Mouse (Mus musculus) embryonic fibroblast, embryonic 13.5 days (primary cell): ENCODE data around the gene Slc6a21. TPM values are rescaled to one million over a fixed set of nuclear protein-coding genes. Genes with fewer than 3 reads are reported as not detected.
"Not testable (repeated sequence)": the region's sequence is repeated elsewhere in the genome, so short reads cannot be mapped to it uniquely, and the experiment has no call there.

Experiments used
- H3K27ac ChIP-seq: 2 replicates; pipeline ENCODE4 v1.5.1; 2012; ENCODE audit warnings: low read length, control low read depth, inconsistent platforms; ENCODE audit not compliant: insufficient read depth
- H3K4me1 ChIP-seq: 2 replicates; pipeline ENCODE4 v1.6.1; 2011; ENCODE audit warnings: low read length; ENCODE audit not compliant: control insufficient read depth, insufficient read depth
- H3K4me3 ChIP-seq: 2 replicates; pipeline ENCODE4 v1.5.1; 2011; ENCODE audit warnings: mild to moderate bottlenecking, control low read depth, low read length; ENCODE audit not compliant: insufficient read depth
- CTCF ChIP-seq: IDR thresholded peaks from 2 replicates; pipeline ENCODE4 v1.5.1; 2011; ENCODE audit warnings: mild to moderate bottlenecking, control low read depth, low read length, moderate library complexity, borderline replicate concordance; ENCODE audit not compliant: insufficient read depth
- POLR2A ChIP-seq: IDR thresholded peaks from 2 replicates; pipeline ENCODE4 v1.6.1; 2011; ENCODE audit warnings: low read depth, mild to moderate bottlenecking, control low read depth, low read length, moderate library complexity
- polyA plus RNA-seq: library from polyadenylated mRNA; stranded (reverse); fragments of >200 nt; gene quantifications from 2 replicates; pipeline ENCODE4 v1.2.4, GENCODE M21; 2011; ENCODE audit warnings: low read depth; ENCODE audit not compliant: missing spikeins, insufficient read length

The Slc6a21 gene
- polyA plus RNA-seq, 1 experiment: not detected

DNA sequence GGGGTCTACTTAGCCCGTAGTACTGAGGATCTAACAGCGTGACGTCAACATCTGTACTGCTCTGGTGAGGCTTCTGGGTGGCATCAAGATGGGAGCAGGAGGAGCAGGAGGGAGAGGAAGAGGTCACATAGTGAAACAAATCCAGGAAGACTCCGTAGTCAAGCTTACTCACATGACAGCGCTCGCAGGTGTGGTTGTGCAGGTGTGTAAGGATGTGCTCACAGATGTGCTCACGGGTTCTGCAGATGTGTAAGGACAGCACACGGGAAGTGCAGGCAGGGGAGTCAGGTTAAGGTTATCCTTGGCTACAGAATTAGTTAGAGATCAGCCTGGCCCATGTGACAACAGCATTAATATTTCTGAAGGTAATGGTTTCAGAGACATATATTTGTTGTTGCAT lies 23.5 kb upstream of the Slc6a21 start:
- no peak overlapping the region for H3K27ac ChIP-seq
- no peaks in the 10 kb centered on the region for H3K4me1 ChIP-seq
- no peak overlapping the region for H3K4me3 ChIP-seq
- TF ChIP-seq CTCF: no peak
- no peak for TF ChIP-seq POLR2A

GRCm38 (mm10) chr7:45255822-45256221 lies 21.5 kb upstream of the Slc6a21 start:
- not testable (repeated sequence) for H3K4me1 ChIP-seq, H3K4me3 ChIP-seq, H3K27ac ChIP-seq

DNA sequence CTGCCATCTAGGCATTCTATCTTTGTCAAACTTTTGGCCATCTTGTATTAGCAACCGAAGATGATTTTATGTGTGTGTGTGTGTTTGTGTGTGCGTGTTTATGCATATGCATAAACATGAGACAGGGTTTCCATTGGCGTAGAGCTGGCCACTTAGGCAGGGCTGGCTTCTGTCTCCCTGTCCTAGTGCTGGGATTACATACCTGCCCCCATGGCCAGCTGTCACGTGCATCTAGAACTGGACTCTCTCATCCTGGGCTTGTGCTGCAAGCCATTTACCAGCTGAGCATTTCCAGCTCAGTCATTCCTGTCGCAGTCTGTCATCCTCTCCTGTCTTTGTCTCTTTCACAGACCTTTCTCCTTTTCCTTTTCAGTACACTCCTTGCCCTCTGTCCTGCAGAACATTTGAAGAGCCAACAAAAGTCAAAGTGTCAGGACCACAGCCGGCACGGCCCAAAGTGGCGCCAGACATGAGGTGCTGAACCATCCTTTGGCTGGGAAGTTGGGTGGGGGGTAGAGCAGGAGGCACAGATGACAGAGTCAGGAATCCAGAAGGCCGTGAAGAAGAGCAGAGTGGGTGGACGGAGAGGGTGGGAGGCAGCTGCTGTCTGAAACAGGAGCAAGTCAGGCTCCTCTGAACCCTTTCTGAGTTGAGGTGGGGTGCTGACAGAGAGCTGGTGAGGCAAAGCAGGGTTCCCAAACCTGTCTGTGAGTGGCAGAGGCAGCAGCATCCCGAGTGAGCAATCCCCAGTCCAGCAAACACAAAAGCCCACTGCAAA lies 20.1 kb upstream of the Slc6a21 start:
- TF ChIP-seq CTCF: no peak
- no peak for TF ChIP-seq POLR2A

DNA sequence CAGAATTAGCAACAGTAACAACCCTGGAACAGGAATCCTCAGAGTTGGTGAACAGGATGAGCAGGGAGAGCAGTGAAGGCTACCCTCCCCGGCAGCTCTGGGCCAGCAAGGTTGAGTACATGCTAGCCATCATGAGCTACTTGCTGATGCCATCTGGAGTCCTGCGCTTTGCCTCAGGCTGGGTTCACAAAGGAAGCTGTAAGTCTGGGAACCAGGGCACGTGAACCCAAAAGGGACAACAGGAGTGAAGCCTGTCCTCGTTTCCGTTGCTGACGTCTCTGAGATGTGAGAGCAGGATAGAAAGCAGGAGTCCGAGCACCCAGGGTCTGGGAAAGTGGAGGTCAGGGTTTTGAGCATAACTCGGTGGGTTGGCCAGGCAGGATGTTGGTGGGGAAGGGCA lies 18.0 kb upstream of the Slc6a21 start:
- no peaks in the 10 kb centered on the region for H3K4me1 ChIP-seq
- TF ChIP-seq POLR2A (no peak), CTCF (no peak)
- no peak overlapping the region for H3K4me3 ChIP-seq
- no peak overlapping the region for H3K27ac ChIP-seq

More for the DNA sequence above, 20.1 kb upstream of the Slc6a21 start:
- no peaks in the 10 kb centered on the region for H3K4me1 ChIP-seq
- H3K27ac ChIP-seq: no peak overlapping the region
- no peak overlapping the region for H3K4me3 ChIP-seq

DNA sequence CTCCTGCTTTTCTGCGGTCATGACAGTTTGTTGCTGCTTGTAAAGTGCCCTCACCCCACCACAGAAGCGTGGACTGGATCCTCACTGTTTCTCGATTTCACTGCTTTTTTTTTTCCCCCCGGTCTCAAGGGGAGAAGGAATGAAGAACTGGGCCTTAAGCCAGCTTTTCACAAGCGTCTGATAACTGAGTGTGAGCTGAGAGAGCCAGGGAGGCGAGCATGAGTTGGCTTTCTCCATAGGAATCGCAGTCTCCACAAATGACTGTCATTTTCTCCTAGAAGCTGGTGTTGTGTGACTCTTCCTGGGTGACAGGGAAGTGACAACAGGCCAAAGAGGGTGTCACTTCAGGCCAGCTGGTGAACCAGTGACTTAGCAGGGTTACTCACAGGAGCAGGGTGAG lies 15.0 kb upstream of the Slc6a21 start:
- TF ChIP-seq CTCF (no peak), POLR2A (no peak)
- Histone ChIP-seq H3K4me1 (no peaks in the 10 kb centered on the region), H3K27ac (no peak overlapping the region), H3K4me3 (no peak overlapping the region)

DNA sequence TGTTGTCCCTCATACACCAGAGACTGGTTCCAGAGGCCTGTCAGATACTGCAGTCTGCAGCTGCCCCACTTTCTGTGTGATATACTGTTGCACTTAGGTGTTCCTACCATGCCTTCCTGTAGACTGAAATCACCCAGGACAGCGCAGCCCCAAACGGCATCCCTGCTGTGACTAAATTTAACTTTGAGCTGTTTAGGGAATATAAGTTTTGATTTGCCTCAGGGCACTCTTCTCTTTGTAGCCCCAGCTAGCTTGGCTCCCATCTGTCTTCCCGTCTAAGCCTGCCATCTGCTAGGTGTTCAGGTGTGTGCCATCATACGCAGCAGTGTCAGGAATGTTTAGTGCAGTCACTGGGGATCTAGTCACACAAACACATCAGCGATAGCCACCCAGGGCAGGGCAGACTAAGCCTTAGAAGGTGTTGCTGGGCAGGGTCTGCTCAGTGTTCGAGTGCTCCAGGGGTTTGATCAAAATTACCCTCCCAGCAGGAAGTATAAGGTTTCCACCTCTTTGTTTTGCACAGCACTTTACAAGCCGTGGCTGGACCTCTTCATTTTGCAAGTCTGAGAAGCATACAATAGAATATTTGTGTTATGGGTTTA lies 14.2 kb upstream of the Slc6a21 start:
- TF ChIP-seq CTCF (no peak), POLR2A (no peak)
- Histone ChIP-seq H3K4me3 (no peak overlapping the region), H3K4me1 (no peaks in the 10 kb centered on the region), H3K27ac (no peak overlapping the region)

- TF ChIP-seq CTCF (no peak), POLR2A (no peak)
- no peaks in the 10 kb centered on the region for H3K4me1 ChIP-seq
- H3K4me3 ChIP-seq: no peak overlapping the region
- H3K27ac ChIP-seq: no peak overlapping the region
Observed at GRCm38 (mm10) chr7:45264348-45264747, 13.0 kb upstream of the Slc6a21 start.

GRCm38 (mm10) chr7:45265518-45265917 lies 11.8 kb upstream of the Slc6a21 start:
- no peak overlapping the region for H3K27ac ChIP-seq
- no peak overlapping the region for H3K4me3 ChIP-seq
- TF ChIP-seq POLR2A (no peak), CTCF (no peak)
- H3K4me1 ChIP-seq: no peaks in the 10 kb centered on the region

GRCm38 (mm10) chr7:45272786-45273412 lies 4.4 kb upstream of the Slc6a21 start:
- Histone ChIP-seq H3K4me3 (no peak overlapping the region), H3K4me1 (no peaks in the 10 kb centered on the region), H3K27ac (no peak overlapping the region)
- TF ChIP-seq CTCF: no peak

- H3K27ac ChIP-seq: no peak overlapping the region
- no peaks in the 10 kb centered on the region for H3K4me1 ChIP-seq
- no peak overlapping the region for H3K4me3 ChIP-seq
- TF ChIP-seq POLR2A (no peak), CTCF (no peak)
Observed at GRCm38 (mm10) chr7:45273672-45274071, 3.6 kb upstream of the Slc6a21 start.
